Mouse (Mus musculus) natural killer cell, adult 2 months (primary cell): Measurements from ENCODE around the gene Ptgis.

Source experiments
- DNase-seq, 2 experiments: peaks; one replicate each; pipeline ENCODE4 v3.0.0; 2022; ENCODE audit warnings: low spot score in 2 of 2

Ptgis gene

GRCm38 (mm10) chr2:167190076-167190399 lies 50.4 kb downstream of the Ptgis start, which contains the start of gene Kcnb1:
TSS of gene Kcnb1 (minus strand) at chr2:167190155.
- DNase-seq, result peak; percentile 9 to 44

DNA sequence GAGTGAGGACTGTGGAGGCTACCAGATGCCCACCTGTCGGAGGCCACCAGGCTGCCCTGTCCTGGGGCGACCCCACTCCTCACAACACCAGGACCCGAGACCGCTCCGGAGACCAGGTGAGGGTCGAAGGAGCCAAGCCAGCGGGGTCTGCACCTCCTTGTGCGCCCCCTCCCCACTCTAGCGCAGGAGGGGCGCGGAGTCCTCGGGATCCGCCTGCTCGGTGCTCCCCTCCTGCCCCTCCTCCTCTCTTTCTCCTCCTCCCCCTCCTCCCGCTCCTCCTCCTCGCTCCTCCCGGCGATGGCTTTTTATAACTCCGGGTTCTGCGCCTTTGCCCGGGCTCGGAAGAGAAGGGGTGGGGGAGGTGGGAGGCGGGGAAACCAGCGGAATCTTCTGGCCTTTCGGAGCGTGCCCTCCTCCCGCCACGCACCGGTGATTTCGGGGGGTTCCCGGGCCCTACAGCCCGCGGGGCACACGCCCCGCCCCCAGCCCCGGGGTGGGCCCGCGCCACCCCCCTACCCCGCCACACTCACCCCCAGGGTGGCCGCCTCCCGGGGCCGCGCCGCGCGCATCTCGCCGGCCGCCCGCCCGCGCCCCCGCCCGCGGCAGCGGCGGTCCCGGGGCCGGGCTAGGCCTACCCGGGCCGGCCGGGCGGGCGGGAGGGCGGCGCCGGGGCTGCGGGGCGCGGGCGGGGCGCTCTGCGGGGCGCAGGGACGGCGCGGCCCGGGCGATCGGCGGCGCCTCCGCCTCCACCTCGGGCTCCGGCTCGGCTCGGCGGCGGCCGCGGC lies 50.9 kb downstream of the Ptgis start:
- peak in 1 of 2 experiments; percentile 7 for DNase-seq

DNA sequence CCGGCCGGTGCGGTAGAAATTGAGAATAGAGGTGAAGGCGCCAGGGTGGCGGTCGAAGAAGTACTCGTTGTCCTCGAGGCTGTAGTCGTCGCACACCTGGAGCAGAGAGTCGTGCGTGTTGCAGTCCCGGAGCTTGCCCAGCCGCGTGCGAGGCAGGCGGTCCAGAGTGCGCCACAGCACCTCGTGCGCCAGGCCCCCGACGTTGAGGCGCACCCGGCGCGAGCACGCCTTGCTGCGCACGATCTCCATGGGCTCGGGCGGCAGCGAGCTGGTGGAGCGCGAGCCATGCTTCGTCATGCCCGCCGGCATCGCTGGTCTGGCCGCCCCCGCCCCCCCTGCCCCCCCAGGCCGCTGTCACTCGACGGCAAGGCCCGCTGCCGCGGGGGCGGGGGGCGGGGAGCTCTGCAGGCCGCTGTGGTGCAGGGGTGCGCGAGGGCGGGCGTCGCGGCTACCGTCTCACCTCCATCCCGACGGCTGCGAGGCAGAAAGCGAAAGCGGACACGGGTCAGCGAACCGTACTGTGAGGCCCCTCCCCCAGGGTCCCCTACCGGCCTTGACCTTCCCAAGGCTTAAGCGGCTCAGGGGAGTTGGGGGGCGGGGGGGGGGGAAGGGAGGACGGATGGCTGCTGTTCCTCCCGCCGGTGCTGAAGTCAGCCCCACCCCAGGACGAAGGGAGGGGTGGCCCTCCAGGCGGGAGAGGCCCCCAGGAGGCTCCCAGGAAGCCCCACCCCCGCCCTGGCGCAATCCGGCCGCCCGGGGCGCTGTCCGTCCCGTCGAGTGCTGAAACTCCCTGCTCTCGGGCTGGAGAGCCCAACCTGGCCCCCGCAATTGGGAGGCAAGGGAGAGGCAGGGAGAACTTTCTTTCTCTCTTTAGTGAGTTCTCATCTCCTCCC lies 51.8 kb downstream of the Ptgis start:
- peak; percentile 23 to 57 for DNase-seq

DNA sequence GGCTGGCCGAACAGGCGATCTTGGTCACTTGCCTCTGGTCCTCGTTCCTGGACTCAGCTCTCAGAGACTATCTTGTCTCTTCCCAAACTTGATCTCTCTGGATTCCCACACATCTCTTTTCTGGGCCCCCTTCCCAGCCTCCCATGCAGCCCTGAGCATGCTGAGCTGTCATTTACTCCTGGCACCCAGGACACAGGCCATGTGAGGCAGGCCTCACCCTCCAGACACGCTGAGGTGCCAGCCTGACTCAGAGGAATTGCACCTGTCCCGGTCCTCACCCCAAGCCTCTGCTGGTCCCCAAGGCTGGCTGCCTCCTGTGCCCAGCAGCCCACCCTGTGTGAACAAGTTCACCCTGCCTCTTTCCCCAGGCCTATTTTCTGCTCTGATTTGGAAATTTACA lies 53.3 kb downstream of the Ptgis start:
- DNase-seq, result no peak

- no peak for DNase-seq
Observed at GRCm38 (mm10) chr2:167186544-167186943, 53.9 kb downstream of the Ptgis start.

DNA sequence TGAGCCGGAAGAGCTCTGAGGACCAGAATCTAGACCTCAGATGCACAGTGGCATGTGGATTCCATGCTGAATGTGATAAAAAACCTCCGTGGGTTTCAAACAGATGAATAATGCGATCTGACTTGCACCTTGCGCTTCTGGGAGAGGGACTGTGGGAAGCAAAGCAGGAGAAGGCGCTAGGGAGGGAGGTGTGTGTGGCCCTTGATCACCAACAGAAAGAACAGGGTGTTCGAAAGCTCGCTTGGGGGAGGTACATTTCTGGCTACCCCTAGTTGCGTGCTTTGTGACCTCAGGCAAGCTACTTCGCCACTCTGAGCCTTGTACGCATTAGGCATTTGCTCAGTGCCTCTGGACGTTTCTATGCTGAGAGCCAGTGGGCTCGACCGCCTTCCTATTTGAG lies 54.4 kb downstream of the Ptgis start:
- DNase-seq, result no peak

GRCm38 (mm10) chr2:167185432-167185831 lies 55.0 kb downstream of the Ptgis start:
- no peak for DNase-seq

DNA sequence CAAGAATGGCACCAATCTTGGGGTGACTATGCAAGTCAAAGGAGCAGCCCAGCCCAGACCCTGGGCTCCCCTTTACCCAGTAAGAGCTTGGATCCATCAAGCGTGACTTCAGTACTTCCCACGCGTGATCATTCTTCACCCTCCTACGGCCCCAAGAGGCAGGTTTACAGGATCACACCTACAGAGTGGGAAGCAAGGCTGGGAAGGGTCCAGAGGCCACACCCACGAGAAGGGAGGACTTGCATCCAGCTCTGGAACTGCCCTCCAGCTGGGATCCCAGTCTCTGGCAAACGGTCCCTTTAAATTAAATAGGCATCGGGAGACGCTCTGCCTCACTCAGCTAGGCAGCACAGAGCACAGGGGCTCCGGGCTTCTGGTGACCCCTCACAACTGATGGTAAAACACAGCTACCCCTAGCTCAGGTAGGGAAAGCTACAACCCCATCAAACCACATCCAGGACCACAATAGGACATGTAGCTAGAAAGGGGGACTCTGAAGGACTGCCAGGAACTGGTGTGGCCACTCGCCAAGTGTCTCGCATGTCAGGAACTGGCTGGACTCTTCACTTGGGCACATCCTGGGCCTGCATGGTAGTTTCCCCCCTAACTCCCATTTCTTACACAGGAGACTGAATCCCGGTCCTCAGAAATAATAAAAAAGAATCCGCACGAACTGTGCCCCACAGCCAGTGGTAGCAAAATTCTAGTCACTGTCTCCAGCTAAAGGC lies 58.6 kb downstream of the Ptgis start:
- DNase-seq, result no peak

GRCm38 (mm10) chr2:167181096-167181495 lies 59.3 kb downstream of the Ptgis start:
- no peak for DNase-seq

DNA sequence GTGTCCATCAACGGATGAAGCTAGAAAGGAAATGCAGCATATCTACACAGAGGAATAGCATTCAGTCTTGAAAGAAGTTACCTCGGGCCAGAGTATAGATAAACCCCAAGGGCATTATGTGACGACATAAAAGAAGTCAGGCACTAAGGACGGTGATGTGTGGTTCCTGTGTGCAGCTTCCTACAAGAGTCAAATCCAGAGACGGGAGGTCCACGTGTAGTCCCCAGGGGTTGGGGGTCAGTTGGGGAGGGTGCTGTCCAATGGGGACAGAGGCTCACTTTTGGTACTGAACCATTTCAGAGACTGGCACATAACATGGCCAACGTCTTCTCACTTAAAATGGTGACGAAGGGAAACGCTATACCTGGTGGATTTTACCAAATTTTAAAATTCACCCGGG lies 61.1 kb downstream of the Ptgis start:
- DNase-seq, result peak in 1 of 2 experiments; percentile 34

DNA sequence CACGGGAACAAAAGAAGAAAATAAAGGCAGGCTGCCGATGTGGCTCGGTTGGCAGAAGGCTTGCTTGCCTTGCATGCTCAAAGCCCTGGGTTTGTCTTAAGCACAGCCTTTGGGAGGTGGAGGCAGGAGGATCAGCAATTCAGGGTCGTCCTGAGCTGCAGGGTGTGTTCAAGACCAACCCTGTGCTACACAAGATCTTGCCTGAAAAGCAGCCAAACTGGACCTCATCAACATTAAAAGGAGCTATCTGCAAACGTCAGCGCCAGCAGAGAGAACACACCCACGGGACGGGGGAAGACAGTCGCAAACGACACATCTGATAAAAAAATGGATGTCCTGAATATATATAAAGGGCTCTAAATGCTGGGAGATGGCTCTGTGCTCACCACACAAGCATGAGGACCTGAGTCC lies 63.2 kb downstream of the Ptgis start:
- no peak for DNase-seq

DNA sequence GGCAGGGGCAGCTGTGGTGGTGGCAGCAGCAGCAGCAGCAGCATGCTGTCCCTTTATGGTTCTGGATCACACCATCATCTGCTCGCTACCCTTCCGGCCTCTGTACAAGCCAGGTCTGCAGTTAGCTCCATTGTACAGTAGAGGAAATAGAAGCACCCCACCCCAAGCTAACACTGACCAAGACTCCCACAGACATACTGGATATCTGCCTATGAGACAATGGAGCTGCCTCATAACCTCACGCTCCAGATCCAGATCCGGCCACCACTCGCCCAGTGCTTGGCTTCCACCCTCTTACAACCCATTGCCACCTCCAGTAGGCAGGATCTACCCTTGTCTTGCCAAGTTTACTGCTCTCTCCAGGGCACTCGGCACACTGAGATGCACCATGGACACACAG lies 65.1 kb downstream of the Ptgis start:
- no peak for DNase-seq

DNA sequence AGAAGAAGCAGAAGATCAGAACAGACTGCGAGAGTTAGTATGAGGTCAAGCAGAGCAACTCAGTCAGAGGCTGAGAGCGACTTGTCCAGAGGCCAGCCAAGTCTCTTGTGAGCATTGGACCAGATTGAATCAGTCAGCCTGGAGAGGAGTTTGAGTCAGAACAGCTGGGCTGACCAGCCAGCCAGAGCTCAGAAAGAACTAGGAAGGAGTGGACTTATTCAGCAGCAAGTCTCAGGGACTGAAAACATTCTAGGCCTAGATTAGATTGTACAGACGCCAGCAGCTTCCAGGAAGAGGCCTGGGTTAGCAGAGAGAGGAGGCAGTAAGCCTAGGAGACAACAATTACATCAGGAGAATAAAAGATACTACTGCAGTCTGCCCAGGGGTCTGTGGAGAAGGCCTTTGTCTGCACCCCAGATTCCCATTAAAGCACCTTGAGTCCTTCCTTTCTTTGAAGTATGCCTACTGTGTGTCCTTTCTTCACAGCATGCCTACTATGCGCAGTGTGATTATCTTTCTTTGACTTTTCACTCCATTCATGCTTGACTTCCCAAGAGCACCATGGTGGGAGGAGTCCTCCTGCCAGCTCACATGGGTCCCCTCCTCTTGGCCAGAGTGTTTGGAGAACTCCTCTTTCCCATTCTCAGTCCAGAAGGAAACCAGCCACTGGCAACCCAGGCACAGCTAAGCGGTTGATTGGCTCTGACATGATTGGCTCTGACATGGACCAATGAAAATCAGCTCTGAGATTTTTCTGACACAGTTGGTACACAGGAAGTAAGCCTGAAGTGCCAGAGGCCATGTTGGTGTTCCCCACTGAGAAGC lies 67.1 kb downstream of the Ptgis start:
- no peak for DNase-seq

DNA sequence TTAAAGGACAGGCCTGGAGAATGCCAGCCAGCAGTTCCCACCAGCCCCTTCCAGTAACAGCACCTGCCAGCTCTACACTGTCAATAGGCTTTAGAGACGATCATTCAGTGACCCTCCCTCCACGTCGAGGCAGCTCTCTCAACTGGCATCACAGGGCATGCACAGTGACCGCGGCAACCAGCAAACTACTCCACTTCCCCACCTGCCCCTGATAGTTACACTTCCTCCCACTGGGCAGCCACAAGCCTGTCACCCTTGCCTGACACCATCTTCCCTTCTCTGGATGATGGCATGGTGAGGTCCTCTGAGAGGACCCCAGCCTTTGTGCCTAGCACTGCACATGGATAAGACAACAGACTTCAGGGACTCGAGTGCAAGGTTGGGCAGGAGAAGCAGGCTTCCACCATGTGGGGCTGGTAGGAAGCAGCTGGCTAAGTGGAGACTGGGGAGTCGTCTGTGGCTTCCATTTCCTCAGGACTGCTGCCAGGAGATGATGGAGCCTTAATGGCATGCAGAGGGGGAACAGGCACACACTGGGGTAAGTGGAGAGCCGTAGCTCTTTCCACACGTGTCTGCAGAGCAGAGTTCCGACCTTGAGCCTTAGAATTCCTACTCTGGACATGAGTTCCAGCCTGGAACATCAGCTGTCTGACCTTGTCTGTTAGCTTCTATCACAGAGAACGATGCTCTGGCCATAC lies 72.7 kb downstream of the Ptgis start:
- peak in 1 of 2 experiments; percentile 10 for DNase-seq

DNA sequence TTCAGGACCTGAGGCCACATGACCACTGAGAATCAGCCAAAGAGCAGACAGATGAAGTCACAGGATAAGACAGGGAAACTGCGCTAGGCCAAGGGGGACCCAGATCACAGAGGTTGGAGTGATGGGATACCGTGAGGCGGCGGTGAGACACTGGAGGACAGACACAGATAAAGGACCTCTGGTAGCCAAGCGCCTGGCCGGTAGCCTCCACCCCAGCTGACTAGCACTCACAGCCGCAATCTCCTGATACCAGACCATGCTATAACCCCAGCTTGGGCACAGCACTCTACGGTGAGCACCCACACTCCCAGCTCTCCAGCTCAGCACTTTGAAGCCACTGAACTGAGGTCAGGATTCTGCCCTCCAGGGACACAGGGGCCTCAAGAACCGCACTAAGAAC lies 76.8 kb downstream of the Ptgis start:
- DNase-seq, result no peak

DNA sequence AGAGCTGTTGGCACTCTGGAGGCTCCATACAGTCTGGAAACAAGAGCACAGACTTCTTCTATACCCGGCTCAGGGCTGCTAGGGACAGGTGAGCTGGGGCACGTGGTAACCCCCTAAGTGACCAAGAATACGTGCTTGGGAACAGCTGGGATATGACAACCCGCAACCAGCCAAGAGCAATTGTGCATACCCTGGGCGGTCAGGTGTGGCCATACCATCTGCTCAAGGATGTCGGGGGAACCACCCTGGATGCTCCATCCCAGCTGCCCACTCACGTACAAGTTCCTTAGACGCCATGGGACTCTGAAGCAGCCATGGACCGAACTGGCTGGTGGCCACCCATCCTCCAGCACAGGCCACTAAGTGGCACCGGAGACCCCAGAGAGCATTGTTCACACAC lies 77.3 kb downstream of the Ptgis start:
- DNase-seq, result no peak

DNA sequence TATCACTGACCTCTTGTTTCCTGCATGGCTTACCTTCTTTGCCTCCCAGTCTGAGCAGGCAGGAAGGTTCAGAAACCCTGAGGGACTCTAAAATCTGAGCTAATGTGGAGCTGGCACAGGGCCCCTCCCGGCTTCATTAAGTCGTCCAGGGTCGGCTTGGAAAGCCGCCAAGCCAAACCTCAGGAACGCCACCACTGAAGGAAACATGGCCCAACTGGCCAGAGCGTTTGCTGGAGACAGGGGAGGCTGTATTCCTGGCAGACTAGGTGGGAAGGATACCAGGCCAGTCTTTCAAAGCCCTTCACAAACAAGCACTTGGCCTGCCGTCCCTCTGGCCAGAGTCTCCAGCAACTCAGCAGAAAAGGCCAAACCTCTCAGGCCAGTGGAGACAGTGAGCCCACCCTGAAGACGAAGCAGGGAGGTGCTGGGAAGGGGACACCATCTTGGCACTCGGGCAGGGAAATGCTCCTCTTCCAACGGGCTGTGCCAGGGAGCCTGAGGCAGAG lies 77.8 kb downstream of the Ptgis start:
- no peak for DNase-seq

DNA sequence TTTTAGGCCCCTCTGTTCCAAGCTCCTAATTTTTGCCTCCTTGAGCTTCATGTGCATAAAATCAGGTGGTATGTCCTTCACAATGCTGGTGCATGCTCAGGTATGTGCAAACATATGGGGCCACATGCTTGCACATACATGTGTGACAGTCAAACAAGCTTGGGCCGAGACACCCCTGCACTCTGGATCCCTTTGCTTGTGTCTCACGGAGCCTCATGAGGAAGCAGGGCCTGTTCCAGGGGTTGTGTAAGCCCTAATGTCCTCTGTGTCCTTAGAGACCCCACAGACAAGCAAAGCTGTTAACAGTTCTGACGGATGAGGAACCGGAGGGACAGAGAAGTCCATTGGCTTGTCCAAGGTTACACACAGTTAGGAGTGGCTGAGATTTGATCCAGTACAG lies 80.7 kb downstream of the Ptgis start:
- DNase-seq, result no peak

DNA sequence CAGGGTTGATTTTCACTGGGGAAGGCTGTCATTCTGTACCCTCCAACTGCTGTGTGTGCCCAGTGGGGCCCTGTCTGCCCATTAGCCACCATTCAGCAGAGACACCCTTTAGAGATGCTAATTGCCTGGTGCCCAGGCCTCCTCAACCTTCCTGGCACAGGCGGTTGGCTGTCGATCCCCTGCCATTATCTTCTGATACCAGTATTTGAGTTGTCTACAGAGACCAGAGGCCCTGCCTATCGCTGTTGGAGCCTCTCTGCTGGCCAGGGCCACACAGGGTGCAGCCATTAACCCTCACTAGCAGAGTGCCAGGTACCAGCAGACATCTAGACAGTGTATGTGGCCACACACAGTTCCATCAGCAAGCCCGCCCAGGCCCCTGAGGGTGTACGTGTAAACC lies 81.6 kb downstream of the Ptgis start:
- no peak for DNase-seq

- no peak for DNase-seq
Observed at GRCm38 (mm10) chr2:167156118-167156715, 84.2 kb downstream of the Ptgis start.
